Mouse (Mus musculus) olfactory bulb, adult 2 months (tissue): ENCODE measurements around the gene Tbxas1.

ENCODE experiments used
- CTCF ChIP-seq: fragments of 200-500 bp; IDR thresholded peaks from 2 replicates; pipeline ENCODE4 v1.5.1; 2012; ENCODE audit warnings: low read depth, mild to moderate bottlenecking, low read length, moderate library complexity; ENCODE audit not compliant: insufficient read depth
- POLR2A ChIP-seq: fragments of 200-500 bp; IDR thresholded peaks from 2 replicates; pipeline ENCODE4 v1.6.1; 2012; ENCODE audit warnings: mild to moderate bottlenecking, low read depth, low read length, moderate library complexity; ENCODE audit not compliant: insufficient read depth

GRCm38 (mm10) chr6:38867291-38867690, 7.9 kb upstream of the Tbxas1 start:
- TF ChIP-seq CTCF (no peak), POLR2A (no peak)
